Mouse (Mus musculus) hindlimb bud, embryonic 11.5 days (tissue): ENCODE results near the gene Frat2.
"Not testable (repeated sequence)": the region's sequence is repeated elsewhere in the genome, so short reads cannot be mapped to it uniquely, and the experiment has no call there.

Source experiments
- DNase-seq: peaks from one replicate; pipeline ENCODE4 v3.0.0-alpha.2; 2012; ENCODE audit warnings: low read depth, low spot score; ENCODE audit errors: extremely low spot score

The Frat2 gene

GRCm38 (mm10) chr19:41847992-41848851 is at the start of gene Frat2:
Gene Frat2, minus strand, starts transcription at chr19:41848132.
- DNase-seq: peak; percentile 69

- DNase-seq: no peak
Measured at GRCm38 (mm10) chr19:41896319-41896711, 48.4 kb upstream of the Frat2 start.

- peak; percentile 89 for DNase-seq
Measured at GRCm38 (mm10) chr19:41895460-41896318, 47.8 kb upstream of the Frat2 start, which contains the start of gene Rrp12. Gene Rrp12, minus strand, starts transcription at chr19:41896173.

GRCm38 (mm10) chr19:41894959-41895358 is 47.0 kb upstream of the Frat2 start:
- no peak for DNase-seq

- no peak for DNase-seq
Measured at GRCm38 (mm10) chr19:41888191-41888590, 40.3 kb upstream of the Frat2 start.

GRCm38 (mm10) chr19:41883882-41884281 is 36.0 kb upstream of the Frat2 start:
- no peak for DNase-seq

GRCm38 (mm10) chr19:41881842-41882241 is 33.9 kb upstream of the Frat2 start:
- no peak for DNase-seq

- DNase-seq: no peak
Measured at GRCm38 (mm10) chr19:41874356-41874755, 26.4 kb upstream of the Frat2 start.

- no peak for DNase-seq
Measured at GRCm38 (mm10) chr19:41872285-41872684, 24.4 kb upstream of the Frat2 start.

- DNase-seq: not testable (repeated sequence)
Measured at GRCm38 (mm10) chr19:41869946-41870345, 22.0 kb upstream of the Frat2 start.

GRCm38 (mm10) chr19:41869296-41869695 is 21.4 kb upstream of the Frat2 start:
- no peak for DNase-seq

GRCm38 (mm10) chr19:41866707-41867106 is 18.8 kb upstream of the Frat2 start:
- DNase-seq: no peak

GRCm38 (mm10) chr19:41857816-41858310 is 9.9 kb upstream of the Frat2 start:
- DNase-seq: no peak

- DNase-seq: no peak
Measured at GRCm38 (mm10) chr19:41857086-41857762, 9.3 kb upstream of the Frat2 start.

GRCm38 (mm10) chr19:41852423-41852822 is 4.5 kb upstream of the Frat2 start:
- DNase-seq: no peak

- DNase-seq: no peak
Measured at GRCm38 (mm10) chr19:41850719-41851543, 3.0 kb upstream of the Frat2 start.

GRCm38 (mm10) chr19:41850021-41850718 is 2.2 kb upstream of the Frat2 start:
- no peak for DNase-seq

GRCm38 (mm10) chr19:41847614-41847991 is 329 bp downstream of the Frat2 start:
- DNase-seq: not testable (repeated sequence)

GRCm38 (mm10) chr19:41847091-41847581 is 796 bp downstream of the Frat2 start:
- DNase-seq: no peak
